Mouse (Mus musculus): ENCODE measurements at regions not wholly inside any gene's neighbourhood (a gene's known extent, or its start where the extent isn't known, plus 50 kb on each side); places are given as distances from the start of the nearest gene placed in this dataset.

GRCm38 (mm10) chr8:36041222-36041864, 275.8 kb downstream of the Gm19410 start:
- DNase-seq (ENCODE audit: low read depth, low spot score) = no peak

- no peak for DNase-seq (ENCODE audit: low read depth, low spot score)
These were observed 277.0 kb downstream of the Gm19410 start for GRCm38 (mm10) chr8:36042594-36042993.
